10 mouse cellular contexts compared by ENCODE assay signal in genomic region chr19:58329305-58329704, GRCm38 (mm10).
"Had no signal": no experiment of that assay in that cellular context is flagged by ENCODE, and none has a peak within 500 bp of the region (broad histone marks: within the 10 kb centered on the region; RNA-seq: fewer than 3 reads in every experiment).

No protein-coding gene starts in this region.

- H3K4me2 ChIP-seq: kidney, embryonic 15.5 days; limb, embryonic 13.5 days had no signal

- H3K4me3 ChIP-seq: kidney, embryonic 15.5 days; limb, embryonic 13.5 days had no signal

- H3K27me3 ChIP-seq: kidney, embryonic 15.5 days had no signal

- H3K36me3 ChIP-seq: kidney, embryonic 15.5 days; limb, embryonic 13.5 days had no signal

- H3K27ac ChIP-seq: kidney, embryonic 15.5 days; limb, embryonic 13.5 days; liver, embryonic 14.5 days had no signal

- DNase-seq: kidney, adult 2 months; kidney, postnatal 14 days; left cerebral cortex, postnatal 4 days; lung, adult 18-20 months; retina, postnatal 1 day; right cerebral cortex, postnatal 14 days; thymus, postnatal 36 days had no signal

- H3K9me3 ChIP-seq: kidney, embryonic 15.5 days; limb, embryonic 13.5 days had no signal

- H3K9ac ChIP-seq: kidney, embryonic 15.5 days; limb, embryonic 13.5 days; liver, embryonic 14.5 days had no signal
